In genomic region chr14:30168902-30169301, GRCm38 (mm10) we compare ENCODE assay signal across 14 mouse cellular contexts.
DNase-seq lines count a peak whose midpoint lies in the region; ATAC-seq and TF ChIP-seq lines count a peak whose summit lies in the region.
"Had no signal": no experiment of that assay in that cellular context is flagged by ENCODE, and none has a peak within 500 bp of the region (broad histone marks: within the 10 kb centered on the region; RNA-seq: fewer than 3 reads in every experiment).

No protein-coding gene starts in this region.

- no peaks in the 10 kb centered on the region for H3K36me3 ChIP-seq in kidney, adult 2 months (ENCODE audit: control insufficient read depth, insufficient read depth, low read length)
- H3K36me3 ChIP-seq: limb, embryonic 15.5 days; neural tube, embryonic 15.5 days had no signal

- ATAC-seq in cerebellum, adult (ENCODE audit: insufficient number of reproducible peaks, low FRiP score, low TSS enrichment) = no peak
- ATAC-seq: forebrain, embryonic 16.5 days; hindbrain, postnatal 0 days had no signal

- no peak for TF ChIP-seq CTCF in kidney, adult 2 months (conservative IDR thresholded peaks at IDR 0.05; ENCODE audit: insufficient read depth, insufficient read length, low read depth, low read length)

- no peak overlapping the region for H3K4me3 ChIP-seq in kidney, adult 2 months (ENCODE audit: insufficient read depth, low read depth, low read length)
- H3K4me3 ChIP-seq: erythroblast, embryonic 14.5 days; limb, embryonic 15.5 days; neural tube, embryonic 15.5 days had no signal

- TF ChIP-seq POLR2A in kidney, adult 2 months (IDR thresholded peaks at IDR 0.05; ENCODE audit: low read depth, low read length) = no peak

- no peaks in the 10 kb centered on the region for H3K4me1 ChIP-seq in kidney, adult 2 months (ENCODE audit: control insufficient read depth, insufficient read depth, low read length)

- no peak overlapping the region for H3K27ac ChIP-seq in kidney, adult 2 months (ENCODE audit: insufficient read depth, low read depth, low read length)
- H3K27ac ChIP-seq: hindbrain, postnatal 0 days; limb, embryonic 15.5 days; neural tube, embryonic 15.5 days; stomach, postnatal 0 days had no signal

- H3K27me3 ChIP-seq in kidney, adult 2 months (replicated peaks; ENCODE audit: control insufficient read depth, insufficient read depth, low read length) = no peaks in the 10 kb centered on the region
- H3K27me3 ChIP-seq: limb, embryonic 15.5 days; neural tube, embryonic 15.5 days had no signal

- peak; percentile 40 to 45 for DNase-seq in cerebellum, adult 18-20 months
- DNase-seq in kidney, adult 2 months = peak; percentile 11
- DNase-seq in kidney, postnatal 14 days = no peak
- peak; percentile 22 to 28 for DNase-seq in adrenal gland, postnatal 36 days
- peak; percentile 37 for DNase-seq in kidney, postnatal 10 days
- DNase-seq in thymus, postnatal 10 days (ENCODE audit: low spot score in 2 of 2) = no peak
- DNase-seq: lung, embryonic 14.5 days had no signal

- 58% methylated on average over 3 of the region's 3 CpGs for WGBS in kidney, adult 2 months

Comparison
In these comparisons a context has a peak if more than half of its experiments do, and no peak if none do; other contexts are left out.
1. DNase-seq: peak in cerebellum, adult 18-20 months (2 of 2), kidney, adult 2 months (single experiment), adrenal gland, postnatal 36 days (2 of 2) and kidney, postnatal 10 days (single experiment); none in kidney, postnatal 14 days (single experiment) and thymus, postnatal 10 days (0 of 2).